Mouse (Mus musculus) intestine, embryonic 16.5 days (tissue): ENCODE data around the gene Rnf157. TPM values are rescaled to one million over a fixed set of nuclear protein-coding genes. Genes with fewer than 3 reads are reported as not detected.

Source experiments
- ATAC-seq: fragments of 200-750 bp; cut with Nextera tagmentation; 2 replicates; pipeline ENCODE4 v1.8.0; 2017; ENCODE audit warnings: moderate TSS enrichment, moderate library complexity
- H3K27ac ChIP-seq: fragments of 300-500 bp; sonication (generic); 2 replicates; pipeline ENCODE4 v1.5.1; 2014; ENCODE audit warnings: mild to moderate bottlenecking, low read length
- H3K27me3 ChIP-seq: fragments of 300-500 bp; sonication (generic); replicated peaks from 2 replicates; pipeline ENCODE4 v1.6.1; 2014; ENCODE audit warnings: low read length, control low read depth, mixed read lengths; ENCODE audit not compliant: control insufficient read depth, insufficient read depth
- H3K36me3 ChIP-seq: fragments of 300-500 bp; sonication (generic); 2 replicates; pipeline ENCODE4 v1.6.1; 2014; ENCODE audit warnings: low read length, control low read depth; ENCODE audit not compliant: control insufficient read depth, insufficient read depth
- H3K4me1 ChIP-seq: fragments of 300-500 bp; sonication (generic); 2 replicates; pipeline ENCODE4 v1.6.1; 2014; ENCODE audit warnings: low read length, control low read depth, mixed read lengths; ENCODE audit not compliant: control insufficient read depth, insufficient read depth
- H3K4me2 ChIP-seq: fragments of 300-500 bp; sonication (generic); 2 replicates; pipeline ENCODE4 v1.6.1; 2014; ENCODE audit warnings: low read depth, low read length, control low read depth
- H3K4me3 ChIP-seq: fragments of 300-500 bp; sonication (generic); 2 replicates; pipeline ENCODE4 v1.5.1; 2014; ENCODE audit warnings: mild to moderate bottlenecking, low read length
- H3K9ac ChIP-seq: fragments of 300-500 bp; sonication (generic); 2 replicates; pipeline ENCODE4 v1.6.1; 2014; ENCODE audit warnings: low read depth, low read length
- H3K9me3 ChIP-seq: fragments of 300-500 bp; sonication (generic); 2 replicates; pipeline ENCODE4 v1.6.1; 2016; ENCODE audit warnings: low read length, control low read depth; ENCODE audit not compliant: control insufficient read depth
- WGBS: fragments of 180-500 bp; shearing (Covaris S2); extraction: QIAGEN DNeasy Blood & Tissue Kit; methylation state at CpG from one replicate; pipeline ENCODE4 v1.1.7; 2014; 5-methylcytosine and 5-hydroxymethylcytosine counted together
- polyA plus RNA-seq: library from polyadenylated mRNA; unstranded; fragments of >200 nt; fragmentation: Nextera tagmentation; extraction: Ambion mirVana; gene quantifications from 2 replicates; pipeline ENCODE4 v1.2.1, GENCODE M21; 2015

Gene Rnf157
- polyA plus RNA-seq, 1 experiment from 2014 or later, result 5.2 TPM

- 75% methylated on average over 5 of the region's 5 CpGs for WGBS
- Histone ChIP-seq H3K4me1 (peaks cover 19% of the 10 kb centered on the region), H3K27me3 (peaks cover 27% of the 10 kb centered on the region), H3K4me2 (no peak overlapping the region), H3K9me3 (no peaks in the 10 kb centered on the region), H3K27ac (no peak overlapping the region), H3K9ac (0 out of 2 replicates have a peak overlapping the region, but pooled peaks have one; percentile 15), H3K4me3 (no peak overlapping the region), H3K36me3 (peaks cover 5% of the 10 kb centered on the region; the same call in 1 of the 2 replicates)
- ATAC-seq, result no peak
These were observed 125.5 kb downstream of the Rnf157 start for GRCm38 (mm10) chr11:116287351-116287750.

Other genes with a start within 250 kb of the Rnf157 start
- gene Fbf1, start 244.9 kb downstream of the Rnf157 start, polyA plus RNA-seq, result 15.4 and 16.9 TPM in 2 replicates
- gene Ten1, start 214.2 kb downstream of the Rnf157 start, polyA plus RNA-seq, result 106 and 115 TPM in 2 replicates
- gene Acox1, start 214.0 kb downstream of the Rnf157 start, polyA plus RNA-seq, result 85.5 and 104 TPM in 2 replicates
- 1.9 and 2.5 TPM in 2 replicates for gene Evpl, start 175.0 kb downstream of the Rnf157 start, polyA plus RNA-seq
- 90.9 and 94.8 TPM in 2 replicates for gene Srp68, start 138.8 kb downstream of the Rnf157 start, polyA plus RNA-seq
- 0.16 and 0.31 TPM in 2 replicates for gene Galr2, start 132.1 kb downstream of the Rnf157 start, polyA plus RNA-seq
- gene Exoc7, start 105.8 kb downstream of the Rnf157 start, polyA plus RNA-seq, result 52.5 and 54.6 TPM in 2 replicates
- gene Foxj1, start 77.6 kb downstream of the Rnf157 start, polyA plus RNA-seq, result 0.27 and 0.36 TPM in 2 replicates
- 47.2 and 55.0 TPM in 2 replicates for gene Ubald2, start 21.1 kb upstream of the Rnf157 start, polyA plus RNA-seq
- 0.39 TPM in 2 replicates for gene Qrich2, start 53.2 kb upstream of the Rnf157 start, polyA plus RNA-seq
- gene Prpsap1, start 81.2 kb upstream of the Rnf157 start, polyA plus RNA-seq, result 260 and 274 TPM in 2 replicates
- gene Sphk1, start 117.9 kb upstream of the Rnf157 start, polyA plus RNA-seq, result 3.9 and 5.2 TPM in 2 replicates
- gene Ube2o, start 168.4 kb upstream of the Rnf157 start, polyA plus RNA-seq, result 3.1 and 3.7 TPM in 2 replicates
- not detected in 2 replicates for gene Aanat, start 173.4 kb upstream of the Rnf157 start, polyA plus RNA-seq
- 10.8 and 11.9 TPM in 2 replicates for gene Rhbdf2, start 214.0 kb upstream of the Rnf157 start, polyA plus RNA-seq
- gene Prcd, start 240.5 kb upstream of the Rnf157 start, polyA plus RNA-seq, result 1.4 and 1.9 TPM in 2 replicates
- gene Cygb, start 241.3 kb upstream of the Rnf157 start, polyA plus RNA-seq, result 12.3 and 14.4 TPM in 2 replicates